Mouse (Mus musculus) megakaryocyte progenitor cell, adult 5-6 weeks (primary cell): ENCODE data around the gene Cped1. TPM values are rescaled to one million over a fixed set of nuclear protein-coding genes. Genes with fewer than 3 reads are reported as not detected.

Experiments
- ATAC-seq: replicated peaks from 2 replicates; pipeline ENCODE4 v1.8.0; 2016; ENCODE audit warnings: mild to moderate bottlenecking, moderate TSS enrichment, inconsistent platforms; ENCODE audit not compliant: poor library complexity
- total RNA-seq, 2 experiments: library from RNA; stranded (forward) in 1 of 2; stranded (reverse) in 1 of 2; fragments of 157-497, 149-512 nt in 1 of 2; fragments of 200-1000 nt in 1 of 2; gene quantifications; 2 replicates each; pipeline versions ENCODE4 v1.2.3 to v1.2.4; 2015 to 2017

Gene Cped1
- total RNA-seq, 2 experiments from 2014 or later, result 1.1 to 3.2 TPM

DNA sequence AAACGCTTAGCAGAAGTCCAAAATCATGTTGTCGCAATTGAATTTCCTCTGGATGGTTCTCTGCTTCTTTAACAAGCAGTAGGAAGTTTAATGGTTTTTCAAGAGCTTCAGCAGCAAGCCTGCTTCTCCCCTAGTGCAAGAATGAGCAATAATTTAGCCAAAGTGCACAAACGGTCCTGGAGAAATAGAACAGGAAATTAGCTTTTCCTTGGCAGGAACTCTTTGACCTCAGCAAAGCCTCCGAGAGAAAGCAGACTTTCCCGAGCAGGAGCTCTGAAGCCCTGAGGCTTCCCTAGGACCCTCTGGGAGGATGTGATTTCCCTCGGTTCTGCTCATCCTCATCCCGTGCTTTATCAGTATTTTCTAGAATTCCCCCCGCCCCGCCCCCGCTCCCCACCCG is 13.3 kb downstream of the Cped1 start:
- no peak for ATAC-seq

DNA sequence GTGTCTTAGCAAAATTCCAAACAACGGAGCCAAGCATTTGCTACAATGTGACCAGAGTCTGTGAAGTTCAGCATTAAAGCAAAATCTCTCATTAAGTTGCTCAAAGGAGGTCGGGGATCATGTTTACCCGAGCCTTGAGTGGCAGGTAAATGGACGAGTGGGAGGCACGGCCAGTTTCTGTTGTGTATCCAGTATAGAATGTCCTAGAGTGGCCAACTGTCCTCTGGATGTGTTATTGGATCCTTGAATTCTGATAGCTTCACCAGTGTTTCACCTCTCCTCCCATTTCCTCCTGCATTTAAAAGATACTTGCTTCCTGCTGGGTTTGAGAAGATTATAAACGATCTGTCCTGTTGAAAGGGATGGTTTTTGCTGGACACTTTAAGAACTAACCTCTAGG is 14.4 kb downstream of the Cped1 start:
- ATAC-seq, result no peak

- no peak for ATAC-seq
These were observed 15.2 kb downstream of the Cped1 start for GRCm38 (mm10) chr6:22000881-22001280.

DNA sequence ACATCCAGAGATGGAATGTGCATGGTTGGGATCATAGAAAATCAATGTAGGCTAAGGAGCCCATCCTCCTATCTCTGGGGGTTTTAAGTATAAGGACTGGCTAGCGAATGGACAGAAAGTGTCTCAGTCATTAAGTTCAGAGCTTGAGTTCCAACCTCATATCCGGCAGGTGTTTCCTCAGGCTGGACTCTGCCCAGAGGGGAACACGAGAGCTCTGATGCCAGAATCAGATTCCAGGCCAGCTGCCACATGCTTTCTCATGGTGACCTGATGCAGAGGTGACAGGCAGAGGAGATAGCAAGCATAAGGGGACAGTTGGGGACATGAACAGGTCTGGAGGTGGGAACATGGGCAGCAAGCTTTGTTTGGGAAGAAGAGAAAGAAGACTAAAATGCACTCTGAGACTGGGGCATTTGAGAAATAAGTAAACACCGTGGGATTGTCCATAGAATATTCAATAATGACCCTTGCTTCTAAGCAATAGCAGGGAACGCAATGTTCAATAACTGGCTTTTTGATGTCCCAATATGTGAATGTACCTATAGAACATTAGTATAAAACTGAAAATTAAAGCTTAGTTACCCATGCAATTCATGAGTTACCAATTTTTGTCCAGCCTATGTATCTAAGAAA is 15.7 kb downstream of the Cped1 start:
- no peak for ATAC-seq

- peak; percentile 84 for ATAC-seq
These were observed 16.9 kb downstream of the Cped1 start for GRCm38 (mm10) chr6:22002521-22003199.

- ATAC-seq, result no peak
These were observed 17.5 kb downstream of the Cped1 start for GRCm38 (mm10) chr6:22003200-22003587.

- ATAC-seq, result no peak
These were observed 18.3 kb downstream of the Cped1 start for GRCm38 (mm10) chr6:22003959-22004543.

DNA sequence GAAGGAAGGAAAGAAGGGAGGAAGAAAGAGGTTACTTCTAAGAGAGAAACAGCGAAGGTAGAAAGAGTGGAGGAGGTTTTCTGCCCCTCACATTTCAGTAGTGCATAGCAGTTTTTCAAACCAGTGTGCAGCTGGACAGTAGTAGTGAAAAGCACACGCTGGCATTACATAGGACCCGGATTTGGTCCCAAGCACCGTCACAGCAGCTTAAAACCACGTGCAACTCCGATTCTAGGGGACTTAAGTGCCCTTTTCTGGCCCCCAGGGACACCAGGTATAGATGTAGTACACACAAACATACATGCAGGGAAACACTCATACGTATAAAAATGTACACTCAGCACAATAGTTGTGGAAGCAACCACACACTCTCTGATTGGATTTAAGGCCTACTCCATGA is 22.6 kb downstream of the Cped1 start:
- ATAC-seq, result no peak

GRCm38 (mm10) chr6:22010258-22010657 is 24.5 kb downstream of the Cped1 start:
- ATAC-seq, result peak; percentile 34

DNA sequence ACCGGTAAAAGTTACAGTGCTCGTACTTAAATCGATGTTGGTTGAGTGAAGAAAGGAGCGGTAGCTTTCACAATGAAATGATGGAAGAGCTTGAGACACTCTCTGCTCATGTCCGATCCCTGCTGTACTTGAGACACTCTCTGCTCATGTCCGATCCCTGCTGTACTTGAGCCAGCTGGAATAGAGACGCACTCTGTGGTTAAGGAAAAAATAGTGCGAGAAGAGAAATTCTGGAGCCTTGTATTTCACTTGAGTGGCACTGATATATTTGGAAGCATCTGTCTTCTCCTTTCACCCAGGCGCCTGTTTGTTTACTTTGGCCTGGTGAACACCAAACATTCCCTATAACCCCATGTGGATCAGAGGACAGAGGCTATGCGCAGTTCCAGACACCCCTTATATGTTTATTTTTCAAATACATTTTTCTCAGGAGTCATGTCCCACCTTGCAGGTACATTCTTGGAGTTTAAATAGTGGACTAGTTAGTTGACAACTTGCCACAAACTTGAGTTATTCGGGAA is 25.1 kb downstream of the Cped1 start:
- no peak for ATAC-seq

DNA sequence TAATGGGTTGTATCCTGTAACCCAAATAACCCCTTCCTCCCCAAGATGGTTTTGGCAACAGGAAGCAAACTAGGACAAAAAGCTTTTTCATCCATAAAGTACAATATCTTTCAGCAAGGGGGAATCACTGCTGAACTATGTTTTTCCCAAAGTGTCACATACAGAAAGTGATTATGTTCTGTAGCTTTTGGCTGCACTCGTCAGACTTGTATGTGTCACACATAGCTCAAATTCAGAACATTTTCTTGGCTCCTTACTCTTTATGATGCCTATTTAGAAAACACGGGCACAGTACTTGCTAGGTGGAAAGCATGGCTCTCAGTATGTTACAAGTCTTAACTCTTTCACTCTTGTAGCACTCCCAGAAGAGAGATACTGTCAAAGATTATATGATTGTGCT is 25.8 kb downstream of the Cped1 start:
- ATAC-seq, result no peak

DNA sequence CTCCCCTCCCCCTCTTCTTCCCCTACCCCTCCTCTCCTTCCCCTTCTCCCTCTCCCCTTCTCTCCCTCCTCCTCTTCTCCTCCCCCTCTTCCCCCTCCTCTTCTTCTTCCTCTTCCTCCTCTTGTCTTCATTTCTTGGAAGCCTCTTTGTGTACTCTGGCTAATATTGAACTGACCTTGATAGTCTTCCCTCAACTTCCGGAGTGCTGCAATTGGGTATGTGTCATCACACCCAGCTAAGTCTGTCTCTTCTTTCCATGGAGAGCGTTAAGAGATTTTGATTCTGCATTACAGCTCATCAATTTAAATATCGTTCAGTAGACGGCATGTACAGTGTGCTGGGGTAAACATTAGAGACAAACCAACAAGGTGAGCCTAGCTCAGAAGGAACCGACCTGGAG is 26.4 kb downstream of the Cped1 start:
- ATAC-seq, result peak; percentile 83

- ATAC-seq, result no peak
These were observed 26.8 kb downstream of the Cped1 start for GRCm38 (mm10) chr6:22012501-22012900.

GRCm38 (mm10) chr6:22013394-22013793 is 27.7 kb downstream of the Cped1 start:
- ATAC-seq, result no peak

GRCm38 (mm10) chr6:22014291-22014911 is 28.7 kb downstream of the Cped1 start:
- ATAC-seq, result no peak

GRCm38 (mm10) chr6:22017631-22018030 is 31.9 kb downstream of the Cped1 start:
- ATAC-seq, result no peak

DNA sequence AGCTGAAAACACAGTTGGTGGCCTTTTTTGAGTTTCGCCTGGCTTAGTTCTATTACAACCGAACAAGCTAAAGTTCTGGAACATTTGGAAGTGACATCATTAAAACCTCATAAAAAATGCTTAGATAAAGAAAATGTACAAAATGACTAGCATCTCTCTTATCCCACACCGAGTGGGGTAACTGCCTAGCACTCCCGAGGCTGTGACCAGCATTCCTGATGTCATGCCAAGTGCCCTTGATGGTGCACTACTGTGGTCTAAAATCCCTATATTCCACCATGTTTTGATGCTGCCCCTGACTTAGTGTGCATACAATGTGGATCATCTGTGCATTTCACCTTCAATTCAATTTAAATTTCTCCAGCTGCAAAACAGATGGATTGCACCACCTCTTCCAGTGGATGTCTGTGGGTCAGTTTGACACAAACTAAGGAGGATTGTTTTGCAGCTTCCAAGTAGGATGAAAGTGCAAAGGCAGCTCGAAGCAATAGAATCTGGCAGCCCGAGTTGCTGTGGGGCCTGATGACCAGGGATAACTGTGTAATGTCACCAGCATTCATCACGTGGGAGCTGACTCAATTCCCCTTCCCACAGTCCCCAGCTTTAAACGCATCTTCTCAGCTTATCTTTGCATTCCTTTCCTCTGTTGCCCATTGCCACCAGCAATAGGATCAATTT is 33.2 kb downstream of the Cped1 start:
- ATAC-seq, result no peak

DNA sequence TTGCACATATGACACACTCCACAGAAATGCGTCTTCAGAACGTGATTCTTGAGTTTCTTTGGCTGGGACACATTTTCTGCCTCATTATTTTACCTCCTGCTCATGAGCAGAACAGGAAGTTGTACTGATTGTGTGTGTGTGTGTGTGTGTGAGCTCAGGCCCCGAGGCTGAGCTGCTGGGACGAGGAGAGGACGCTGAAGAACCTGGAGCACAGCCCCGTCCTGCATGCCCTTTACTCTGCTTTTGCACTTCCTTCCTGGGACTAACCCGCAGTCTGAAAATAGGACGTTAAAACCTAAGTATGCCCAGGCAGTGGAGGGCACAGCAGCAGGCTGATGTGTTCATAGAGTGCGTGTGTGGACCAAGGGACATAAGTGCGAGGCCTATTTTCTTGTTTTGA is 33.9 kb downstream of the Cped1 start:
- peak; percentile 82 for ATAC-seq

GRCm38 (mm10) chr6:22020696-22021095 is 35.0 kb downstream of the Cped1 start:
- no peak for ATAC-seq

- no peak for ATAC-seq
These were observed 35.6 kb downstream of the Cped1 start for GRCm38 (mm10) chr6:22021315-22021714.

- ATAC-seq, result no peak
These were observed 38.5 kb downstream of the Cped1 start for GRCm38 (mm10) chr6:22024168-22024567.
